Mouse (Mus musculus) midbrain, embryonic 16.5 days (tissue): ENCODE data around the gene Hoxa13. TPM values are rescaled to one million over a fixed set of nuclear protein-coding genes. Genes with fewer than 3 reads are reported as not detected.
A peak's percentile ranks its signal among the peaks of the same experiment; 100 is the strongest.

Source experiments
- ATAC-seq: fragments of 200-750 bp; cut with Nextera tagmentation; 2 replicates; pipeline ENCODE4 v1.8.0; 2017; ENCODE audit warnings: moderate TSS enrichment
- H3K27ac ChIP-seq: fragments of 300-500 bp; sonication (generic); 2 replicates; pipeline ENCODE4 v1.5.1; 2014; ENCODE audit warnings: mild to moderate bottlenecking, low read length, mixed read lengths
- H3K27me3 ChIP-seq: fragments of 300-500 bp; sonication (generic); 2 replicates; pipeline ENCODE4 v1.6.1; 2014; ENCODE audit warnings: low read depth, low read length, mixed read lengths; ENCODE audit not compliant: control insufficient read depth, insufficient read depth
- H3K36me3 ChIP-seq: fragments of 300-500 bp; sonication (generic); 2 replicates; pipeline ENCODE4 v1.6.1; 2014; ENCODE audit warnings: mild to moderate bottlenecking, low read length, moderate library complexity, mixed read lengths; ENCODE audit not compliant: control insufficient read depth, insufficient read depth
- H3K4me1 ChIP-seq: fragments of 300-500 bp; sonication (generic); 2 replicates; pipeline ENCODE4 v1.6.1; 2014; ENCODE audit warnings: mild to moderate bottlenecking, low read length, mixed read lengths; ENCODE audit not compliant: control insufficient read depth, insufficient read depth
- H3K4me2 ChIP-seq: fragments of 300-500 bp; sonication (generic); 2 replicates; pipeline ENCODE4 v1.6.1; 2014; ENCODE audit warnings: mild to moderate bottlenecking, low read length, mixed read lengths
- H3K4me3 ChIP-seq: fragments of 300-500 bp; sonication (generic); 2 replicates; pipeline ENCODE4 v1.5.1; 2014; ENCODE audit warnings: low read depth, mild to moderate bottlenecking, low read length, moderate library complexity, mixed read lengths
- H3K9ac ChIP-seq: fragments of 300-500 bp; sonication (generic); 2 replicates; pipeline ENCODE4 v1.6.1; 2014; ENCODE audit warnings: low read depth, low read length, mixed read lengths
- H3K9me3 ChIP-seq: fragments of 300-500 bp; sonication (generic); replicated peaks from 2 replicates; pipeline ENCODE4 v1.6.1; 2014; ENCODE audit warnings: mild to moderate bottlenecking, low read length, mixed read lengths; ENCODE audit not compliant: control insufficient read depth, poor library complexity, severe bottlenecking
- WGBS: fragments of 180-500 bp; shearing (Covaris S2); extraction: QIAGEN DNeasy Blood & Tissue Kit; methylation state at CpG from one replicate; pipeline ENCODE4 v1.1.7; 2014; 5-methylcytosine and 5-hydroxymethylcytosine counted together
- polyA plus RNA-seq: library from polyadenylated mRNA; unstranded; fragments of >200 nt; fragmentation: Nextera tagmentation; extraction: Ambion mirVana; gene quantifications from 2 replicates; pipeline ENCODE4 v1.2.1, GENCODE M21; 2015

Gene Hoxa13
- polyA plus RNA-seq = not detected in 2 replicates

DNA sequence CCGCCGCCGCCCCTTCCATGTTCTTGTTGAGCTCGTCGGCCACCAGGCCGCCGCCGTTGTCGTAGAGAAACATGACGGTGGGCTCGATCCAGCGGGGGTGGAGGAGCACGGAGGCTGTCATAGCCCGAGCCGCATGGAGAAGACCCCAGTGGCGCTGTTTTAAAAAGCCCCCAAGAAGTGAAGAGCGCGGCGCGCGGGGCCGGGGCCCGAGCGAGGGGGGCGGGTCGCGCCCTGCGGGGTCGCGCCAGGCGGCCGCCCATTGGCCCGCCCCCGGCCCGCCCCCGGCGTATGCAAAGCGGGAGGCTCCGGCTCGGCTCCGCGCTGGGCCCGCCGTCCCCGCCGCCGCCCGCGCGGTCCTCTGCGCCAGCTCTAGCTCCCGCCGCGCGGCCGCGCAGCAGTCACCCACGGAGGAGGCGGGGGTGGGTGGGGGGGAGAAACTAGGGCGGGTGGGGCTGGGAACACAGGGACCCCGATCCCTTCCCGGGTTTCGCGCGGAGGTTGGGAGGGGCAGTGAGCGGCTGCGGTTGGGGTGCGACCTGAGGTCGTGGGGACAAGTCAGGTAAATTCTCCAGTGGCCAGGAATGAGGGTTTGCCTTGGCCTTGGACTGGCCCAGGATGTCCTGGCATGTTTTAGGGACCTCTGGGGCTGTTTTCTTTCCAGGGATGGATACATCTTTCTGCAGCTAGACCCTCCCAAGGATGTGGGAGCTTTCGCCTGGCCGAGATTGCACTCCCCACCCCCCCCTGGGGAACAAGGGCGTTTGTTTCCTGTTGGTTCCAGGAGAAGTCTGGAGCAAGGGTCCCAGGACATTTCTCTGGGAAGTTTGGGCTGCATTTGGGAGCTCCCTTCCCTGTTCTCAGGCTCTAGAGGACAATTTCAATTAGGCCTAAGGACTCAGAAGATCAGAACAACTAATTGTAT lies at the start of gene Hoxa13:
Gene Hoxa13, minus strand, starts transcription at position 227 of the 922 bp plus-strand sequence.
- peaks cover 73% of the 10 kb centered on the region for H3K27me3 ChIP-seq
- no peak for ATAC-seq
- WGBS = 1% methylated on average over 31 of the region's 72 CpGs
- H3K9ac ChIP-seq = no peak within 1 kb of the TSS
- H3K4me1 ChIP-seq = peaks cover 4% of the 10 kb centered on the region; the same call in 1 of the 2 replicates
- H3K4me2 ChIP-seq = peak within 1 kb of the TSS; percentile 33; the same call in 1 of the 2 replicates
- no peak within 1 kb of the TSS for H3K27ac ChIP-seq
- H3K36me3 ChIP-seq = no peaks in the 10 kb centered on the region
- peak within 1 kb of the TSS; percentile 20 for H3K4me3 ChIP-seq
- no peaks in the 10 kb centered on the region for H3K9me3 ChIP-seq

DNA sequence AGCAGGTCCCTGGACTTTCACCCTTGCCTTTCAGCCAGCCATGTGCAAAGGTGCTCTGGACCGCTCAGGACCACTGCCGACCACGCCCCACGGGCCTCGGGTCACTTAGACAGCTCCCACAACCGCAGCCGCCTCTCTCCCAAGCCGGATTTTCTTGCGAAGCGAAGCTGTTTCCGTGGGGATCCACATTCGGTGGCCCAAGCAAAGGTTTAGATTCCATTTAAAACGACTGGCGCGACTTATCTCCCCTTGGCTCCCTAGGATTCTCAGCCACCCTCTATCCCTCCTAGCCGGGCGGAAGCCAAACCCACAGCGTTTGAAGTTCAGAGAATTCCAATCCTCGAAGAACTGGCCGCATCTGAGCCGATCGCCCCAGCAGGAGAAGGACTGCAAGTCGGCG lies 49.7 kb upstream of the Hoxa13 start:
- no peaks in the 10 kb centered on the region for H3K36me3 ChIP-seq
- no peak overlapping the region for H3K4me3 ChIP-seq
- no peak overlapping the region for H3K9ac ChIP-seq
- WGBS = under 1% methylated on average over 24 of the region's 24 CpGs
- peaks cover 74% of the 10 kb centered on the region for H3K27me3 ChIP-seq
- H3K4me1 ChIP-seq = peaks cover 3% of the 10 kb centered on the region; the same call in 1 of the 2 replicates
- no peak for ATAC-seq
- no peaks in the 10 kb centered on the region for H3K9me3 ChIP-seq
- no peak overlapping the region for H3K4me2 ChIP-seq
- H3K27ac ChIP-seq = no peak overlapping the region

DNA sequence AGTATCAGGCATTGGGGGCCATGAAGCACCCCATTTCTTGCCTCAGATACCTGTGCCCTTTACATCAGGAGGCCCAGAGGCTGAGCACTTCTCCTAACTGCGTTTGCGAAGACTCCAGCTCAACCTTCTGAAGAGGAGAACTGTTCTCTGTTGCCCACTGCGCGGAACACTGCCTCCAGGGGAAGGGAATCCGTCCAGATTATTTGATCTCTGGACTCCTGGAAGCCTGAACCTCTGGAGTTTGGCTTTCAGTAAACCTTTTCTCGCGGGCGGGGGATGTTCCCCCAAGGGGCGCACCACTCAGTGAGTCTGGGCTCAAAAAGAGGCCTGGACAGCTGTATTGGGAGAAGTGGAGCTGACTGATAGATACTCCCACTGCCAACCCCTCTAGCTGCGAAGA lies 49.1 kb upstream of the Hoxa13 start:
- H3K9ac ChIP-seq = no peak overlapping the region
- ATAC-seq = no peak
- no peak overlapping the region for H3K4me2 ChIP-seq
- H3K36me3 ChIP-seq = no peaks in the 10 kb centered on the region
- 7% methylated on average over 10 of the region's 10 CpGs for WGBS
- no peaks in the 10 kb centered on the region for H3K9me3 ChIP-seq
- no peak overlapping the region for H3K4me3 ChIP-seq
- H3K27ac ChIP-seq = no peak overlapping the region
- peaks cover 71% of the 10 kb centered on the region for H3K27me3 ChIP-seq
- peaks cover 3% of the 10 kb centered on the region; the same call in 1 of the 2 replicates for H3K4me1 ChIP-seq

DNA sequence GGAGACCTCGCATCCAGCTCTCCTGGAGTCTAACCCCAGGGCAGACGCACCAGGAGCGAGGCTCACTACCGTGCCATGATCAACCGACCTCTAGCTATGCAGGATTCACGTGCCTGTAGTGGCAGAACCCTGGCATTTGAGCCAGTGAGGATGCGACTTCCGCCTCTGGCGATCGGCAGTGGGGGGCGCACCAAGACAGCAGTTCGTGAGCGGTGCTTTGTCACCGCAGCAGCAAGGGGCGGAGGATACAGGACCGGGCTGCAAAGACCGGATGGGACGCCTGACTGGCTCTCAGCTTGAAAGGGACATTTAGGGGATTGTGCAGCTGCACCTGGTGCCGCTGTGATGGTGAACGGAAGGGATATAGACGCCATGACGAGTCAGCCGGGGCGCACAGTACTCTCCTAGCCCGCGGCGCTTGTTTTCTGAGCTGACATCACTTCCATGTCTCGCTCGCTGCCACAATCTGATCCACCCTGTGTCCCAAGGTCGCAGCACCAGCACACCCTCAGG lies 45.3 kb upstream of the Hoxa13 start:
- peaks cover 53% of the 10 kb centered on the region for H3K27me3 ChIP-seq
- H3K36me3 ChIP-seq = no peaks in the 10 kb centered on the region
- H3K4me2 ChIP-seq = peak overlapping the region; percentile 73
- H3K9ac ChIP-seq = peak overlapping the region; percentile 71
- H3K4me1 ChIP-seq = peaks cover 3% of the 10 kb centered on the region; the same call in 1 of the 2 replicates
- peak overlapping the region; percentile 50 for H3K4me3 ChIP-seq
- ATAC-seq = peak; percentile 76; the same call in 1 of the 2 replicates
- H3K27ac ChIP-seq = no peak overlapping the region
- H3K9me3 ChIP-seq = no peaks in the 10 kb centered on the region
- WGBS = under 1% methylated on average over 30 of the region's 30 CpGs

DNA sequence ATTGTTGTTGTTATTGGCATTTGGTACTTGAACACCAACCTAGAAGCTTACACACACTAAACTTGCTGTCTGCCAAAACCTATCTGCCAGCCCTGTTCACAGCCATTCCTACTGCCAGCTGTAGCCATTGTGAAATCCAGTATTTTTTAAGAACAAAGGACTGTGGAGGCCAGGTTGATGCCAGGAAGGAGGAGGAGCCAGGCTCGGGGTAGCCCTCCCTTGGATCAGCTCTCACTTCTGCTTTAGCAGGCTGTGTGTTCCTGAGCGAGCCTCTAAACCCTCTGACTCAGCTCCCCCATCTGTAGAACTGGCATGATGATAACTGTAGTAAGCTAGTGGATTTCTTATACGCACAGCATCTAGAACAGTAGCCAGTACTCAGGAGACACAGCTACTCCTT lies 42.7 kb upstream of the Hoxa13 start:
- no peaks in the 10 kb centered on the region for H3K36me3 ChIP-seq
- H3K4me2 ChIP-seq = no peak overlapping the region
- H3K4me3 ChIP-seq = no peak overlapping the region
- H3K27ac ChIP-seq = no peak overlapping the region
- H3K4me1 ChIP-seq = peaks cover 3% of the 10 kb centered on the region; the same call in 1 of the 2 replicates
- WGBS = 57% methylated on average over 3 of the region's 3 CpGs
- H3K9ac ChIP-seq = no peak overlapping the region
- H3K9me3 ChIP-seq = no peaks in the 10 kb centered on the region
- peaks cover 49% of the 10 kb centered on the region for H3K27me3 ChIP-seq
- ATAC-seq = no peak

DNA sequence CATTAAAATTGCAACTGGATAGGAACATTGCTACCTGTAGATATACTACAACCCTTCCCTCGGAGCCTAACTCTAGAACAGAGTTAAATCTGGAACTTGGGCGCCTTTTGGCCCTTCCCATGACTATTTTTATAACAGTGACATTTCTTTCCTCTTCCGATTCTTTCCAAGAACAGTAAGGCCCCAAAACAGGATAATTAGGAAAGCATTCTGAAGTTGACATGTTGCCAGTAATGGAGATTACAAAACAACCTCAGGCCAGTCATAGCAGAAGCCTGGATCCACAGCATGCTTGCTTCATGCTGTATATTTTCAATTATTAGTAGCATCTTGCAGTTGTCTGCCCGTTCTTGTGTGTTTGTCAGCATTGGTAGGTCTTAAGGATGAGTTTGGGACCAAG lies 40.1 kb upstream of the Hoxa13 start:
- no peak for ATAC-seq
- no peak overlapping the region for H3K27ac ChIP-seq
- peaks cover 38% of the 10 kb centered on the region for H3K27me3 ChIP-seq
- peaks cover 2% of the 10 kb centered on the region; the same call in 1 of the 2 replicates for H3K4me1 ChIP-seq
- H3K4me3 ChIP-seq = no peak overlapping the region
- H3K4me2 ChIP-seq = no peak overlapping the region
- H3K9ac ChIP-seq = no peak overlapping the region
- no peaks in the 10 kb centered on the region for H3K9me3 ChIP-seq
- H3K36me3 ChIP-seq = no peaks in the 10 kb centered on the region
- 80% methylated on average over 4 of the region's 4 CpGs for WGBS

DNA sequence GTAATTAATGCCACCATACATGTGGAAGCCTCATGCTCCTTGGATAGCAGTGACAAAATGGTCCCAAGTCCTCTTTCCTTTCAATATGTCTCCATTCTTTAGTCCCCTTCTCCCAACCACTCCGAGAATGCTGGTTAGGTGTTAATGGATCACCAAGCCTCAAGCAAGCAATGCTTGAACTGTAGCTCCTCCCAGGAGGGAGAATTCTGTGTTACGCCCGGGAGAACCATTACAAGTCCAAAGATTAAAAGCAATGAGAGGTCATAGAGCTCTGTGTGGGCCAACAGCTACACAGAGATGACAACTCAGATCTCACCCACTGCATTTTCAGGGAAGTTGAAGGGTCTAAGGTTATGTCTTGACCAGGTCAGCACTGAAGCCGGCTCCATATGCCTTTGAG lies 37.8 kb upstream of the Hoxa13 start:
- no peak for ATAC-seq
- Histone ChIP-seq H3K4me2 (no peak overlapping the region), H3K4me3 (no peak overlapping the region), H3K27ac (no peak overlapping the region), H3K4me1 (no peaks in the 10 kb centered on the region), H3K27me3 (peaks cover 39% of the 10 kb centered on the region), H3K36me3 (no peaks in the 10 kb centered on the region), H3K9me3 (no peaks in the 10 kb centered on the region), H3K9ac (no peak overlapping the region)
- 82% methylated on average over 4 of the region's 4 CpGs for WGBS

DNA sequence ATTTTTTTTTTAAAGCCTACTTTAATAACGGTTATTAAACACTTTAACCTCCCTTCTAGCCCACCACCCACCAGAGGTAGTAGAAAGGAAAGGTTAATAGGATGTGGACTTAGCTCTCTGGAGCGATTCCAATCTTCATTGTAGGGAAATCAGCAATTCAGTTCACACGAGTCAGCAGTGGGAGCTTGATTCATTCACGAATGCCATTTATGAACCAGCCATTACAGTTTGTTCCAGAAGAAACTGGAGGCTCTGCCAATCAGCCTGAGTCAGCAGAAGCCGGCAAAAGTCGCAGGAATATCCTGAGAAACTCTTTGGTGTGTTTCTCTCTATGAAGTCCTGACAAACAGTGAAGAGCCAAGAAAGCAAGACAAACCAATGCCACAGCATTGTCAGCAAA lies 33.9 kb upstream of the Hoxa13 start:
- no peaks in the 10 kb centered on the region for H3K9me3 ChIP-seq
- no peak for ATAC-seq
- no peaks in the 10 kb centered on the region for H3K36me3 ChIP-seq
- H3K9ac ChIP-seq = no peak overlapping the region
- 65% methylated on average over 6 of the region's 6 CpGs for WGBS
- no peak overlapping the region for H3K4me2 ChIP-seq
- peaks cover 59% of the 10 kb centered on the region for H3K27me3 ChIP-seq
- H3K4me1 ChIP-seq = no peaks in the 10 kb centered on the region; the same call in 1 of the 2 replicates
- no peak overlapping the region for H3K27ac ChIP-seq
- no peak overlapping the region for H3K4me3 ChIP-seq

DNA sequence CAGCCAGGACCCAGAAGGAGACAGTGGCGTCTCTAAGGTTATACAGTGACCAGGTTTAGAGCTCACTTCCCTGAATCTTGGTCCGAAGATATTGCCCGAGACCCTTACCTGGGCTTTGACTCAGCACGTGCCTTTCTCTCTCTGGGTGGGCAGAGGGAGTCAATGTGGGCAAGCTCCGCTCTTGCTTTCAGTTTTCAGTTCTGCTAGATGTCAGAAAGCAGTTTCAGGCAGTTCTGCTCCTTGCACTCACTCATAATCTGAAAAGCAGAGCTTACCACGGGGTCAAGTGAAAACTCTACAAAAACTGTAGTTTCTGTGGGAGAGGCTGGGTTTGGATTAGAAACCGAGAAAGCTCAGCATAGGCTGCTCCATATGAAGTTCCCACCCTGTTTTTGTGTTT lies 31.6 kb upstream of the Hoxa13 start:
- no peaks in the 10 kb centered on the region for H3K9me3 ChIP-seq
- no peak for ATAC-seq
- no peaks in the 10 kb centered on the region for H3K36me3 ChIP-seq
- H3K4me2 ChIP-seq = no peak overlapping the region
- peaks cover 68% of the 10 kb centered on the region for H3K27me3 ChIP-seq
- 49% methylated on average over 7 of the region's 7 CpGs for WGBS
- H3K9ac ChIP-seq = no peak overlapping the region
- no peak overlapping the region for H3K27ac ChIP-seq
- no peaks in the 10 kb centered on the region; the same call in 1 of the 2 replicates for H3K4me1 ChIP-seq
- H3K4me3 ChIP-seq = no peak overlapping the region
